ENCODE assay signal across 23 mouse cellular contexts in the genomic region with DNA sequence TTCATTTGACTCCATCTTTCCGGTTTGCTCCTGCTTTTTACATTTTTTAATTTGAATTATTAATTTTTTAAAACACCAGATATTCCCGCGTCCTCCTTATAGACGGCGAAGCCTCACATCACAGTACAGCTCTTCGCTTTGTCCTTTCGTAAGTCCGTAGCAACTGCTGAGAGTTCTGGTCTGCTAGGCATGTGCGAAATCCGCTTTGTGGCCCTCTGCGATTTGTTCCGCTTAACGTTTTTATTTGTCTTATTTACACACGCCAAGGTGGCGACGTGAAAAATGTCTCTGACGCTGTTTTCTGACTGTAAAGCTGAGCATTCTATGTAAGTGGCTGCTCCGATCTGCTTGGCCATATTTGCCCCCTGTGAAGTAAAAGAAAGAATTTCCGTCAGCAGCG.
"Had no signal": no experiment of that assay in that cellular context is flagged by ENCODE, and none has a peak within 500 bp of the region (broad histone marks: within the 10 kb centered on the region; RNA-seq: fewer than 3 reads in every experiment).

No protein-coding gene starts in this region.

- H3K9ac ChIP-seq: heart, embryonic 12.5 days; hindbrain, embryonic 14.5 days; limb, embryonic 12.5 days had no signal

- H3K27ac ChIP-seq: gastrocnemius, adult 2 months; heart, embryonic 10.5 days; hindbrain, embryonic 14.5 days; layer of hippocampus, adult 2 months; left cerebral cortex, adult 2 months; limb, embryonic 10.5 days; limb, embryonic 12.5 days had no signal

- H3K27me3 ChIP-seq: heart, embryonic 12.5 days; limb, embryonic 12.5 days had no signal

- H3K4me1 ChIP-seq: heart, embryonic 12.5 days had no signal

- ATAC-seq: forebrain, embryonic 16.5 days; hindbrain, embryonic 16.5 days; inflammation-experienced regulatory T-cells, adult 6 months; intestine, embryonic 16.5 days had no signal

- DNase-seq: gastrocnemius, adult 2 months; gastrocnemius, postnatal 10 days; gastrocnemius, postnatal 25 days; heart, adult 18-20 months; heart, postnatal 10 days; heart, postnatal 4 days; kidney, adult 18-20 months; kidney, adult 8-10 months; kidney, postnatal 10 days; kidney, postnatal 25 days; kidney, postnatal 4 days; liver had no signal

- H3K4me3 ChIP-seq: gastrocnemius, adult 2 months; heart, embryonic 10.5 days; heart, embryonic 12.5 days; layer of hippocampus, adult 2 months; left cerebral cortex, adult 2 months; limb, embryonic 10.5 days; limb, embryonic 12.5 days had no signal

- H3K4me2 ChIP-seq: heart, embryonic 12.5 days; hindbrain, embryonic 14.5 days; limb, embryonic 12.5 days had no signal

- H3K9me3 ChIP-seq: heart, embryonic 10.5 days; heart, embryonic 12.5 days; limb, embryonic 10.5 days; limb, embryonic 12.5 days had no signal
